Mouse (Mus musculus) frontal cortex, adult (tissue): ENCODE data around the gene Nudt17.
"Not testable (repeated sequence)": the region's sequence is repeated elsewhere in the genome, so short reads cannot be mapped to it uniquely, and the experiment has no call there.

Experiments used
- ATAC-seq: cut with Nextera tagmentation; 2 replicates; pipeline ENCODE4 v1.9.2; 2017; ENCODE audit warnings: mild to moderate bottlenecking, moderate library complexity, mixed read lengths; ENCODE audit not compliant: low TSS enrichment

Gene Nudt17

GRCm38 (mm10) chr3:96707903-96708683 is at the start of gene Nudt17:
Nudt17 (minus strand) TSS chr3:96708562.
- ATAC-seq: peak; percentile 66

GRCm38 (mm10) chr3:96757691-96758090 is 49.3 kb upstream of the Nudt17 start:
- ATAC-seq: peak; percentile 69; the same call in 1 of the 2 replicates

- no peak for ATAC-seq
Observed at GRCm38 (mm10) chr3:96755935-96756334, 47.6 kb upstream of the Nudt17 start.

- no peak for ATAC-seq
Observed at GRCm38 (mm10) chr3:96746829-96747228, 38.5 kb upstream of the Nudt17 start.

GRCm38 (mm10) chr3:96744348-96744747 is 36.0 kb upstream of the Nudt17 start:
- no peak for ATAC-seq

GRCm38 (mm10) chr3:96740279-96740678 is 31.9 kb upstream of the Nudt17 start:
- not testable (repeated sequence) for ATAC-seq

GRCm38 (mm10) chr3:96737995-96738394 is 29.6 kb upstream of the Nudt17 start:
- ATAC-seq: no peak

GRCm38 (mm10) chr3:96737013-96737740 is 28.8 kb upstream of the Nudt17 start:
- no peak for ATAC-seq

GRCm38 (mm10) chr3:96735200-96735599 is 26.8 kb upstream of the Nudt17 start:
- peak; percentile 75 for ATAC-seq

- no peak for ATAC-seq
Observed at GRCm38 (mm10) chr3:96733984-96734383, 25.6 kb upstream of the Nudt17 start.

- ATAC-seq: no peak
Observed at GRCm38 (mm10) chr3:96730785-96731184, 22.4 kb upstream of the Nudt17 start.

GRCm38 (mm10) chr3:96729403-96729784 is 21.0 kb upstream of the Nudt17 start:
- ATAC-seq: no peak

- ATAC-seq: peak; percentile 18; the same call in 1 of the 2 replicates
Observed at GRCm38 (mm10) chr3:96728634-96729402, 20.5 kb upstream of the Nudt17 start.

GRCm38 (mm10) chr3:96727828-96728633 is 19.7 kb upstream of the Nudt17 start:
- peak; percentile 44 for ATAC-seq

GRCm38 (mm10) chr3:96727343-96727827 is 19.0 kb upstream of the Nudt17 start, which contains the start of the genes Polr3c and Rnf115:
Polr3c (minus strand) TSS chr3:96727628.
Rnf115 (plus strand) TSS chr3:96727664.
- peak; percentile 92 for ATAC-seq

GRCm38 (mm10) chr3:96719173-96719572 is 10.8 kb upstream of the Nudt17 start:
- ATAC-seq: peak; percentile 80

- no peak for ATAC-seq
Observed at GRCm38 (mm10) chr3:96715854-96716253, 7.5 kb upstream of the Nudt17 start.

GRCm38 (mm10) chr3:96714286-96714685 is 5.9 kb upstream of the Nudt17 start:
- ATAC-seq: no peak

- ATAC-seq: no peak
Observed at GRCm38 (mm10) chr3:96708684-96709064, 312 bp upstream of the Nudt17 start.

- ATAC-seq: no peak
Observed at GRCm38 (mm10) chr3:96706984-96707383, 1.4 kb downstream of the Nudt17 start.

- no peak for ATAC-seq
Observed at GRCm38 (mm10) chr3:96706217-96706616, 2.1 kb downstream of the Nudt17 start.
